Mouse (Mus musculus) limb, embryonic 15.5 days (tissue): Measurements from ENCODE around the gene B4galt4. TPM values are rescaled to one million over a fixed set of nuclear protein-coding genes. Genes with fewer than 3 reads are reported as not detected.
A peak's percentile ranks its signal among the peaks of the same experiment; 100 is the strongest.
"Not testable (repeated sequence)": the region's sequence is repeated elsewhere in the genome, so short reads cannot be mapped to it uniquely, and the experiment has no call there.

Source experiments
- ATAC-seq: fragments of 200-750 bp; cut with Nextera tagmentation; 2 replicates; pipeline ENCODE4 v1.8.0; 2017; ENCODE audit warnings: low read depth, moderate TSS enrichment; ENCODE audit not compliant: insufficient number of reproducible peaks, low FRiP score, low TSS enrichment
- H3K27ac ChIP-seq: fragments of 300-500 bp; sonication (generic); 2 replicates; pipeline ENCODE4 v1.5.1; 2015; ENCODE audit warnings: moderate library complexity, mild to moderate bottlenecking, inconsistent platforms
- H3K27me3 ChIP-seq: fragments of 300-500 bp; sonication (generic); 2 replicates; pipeline ENCODE4 v1.6.1; 2015; ENCODE audit warnings: inconsistent platforms
- H3K36me3 ChIP-seq: fragments of 300-500 bp; sonication (generic); 2 replicates; pipeline ENCODE4 v1.6.1; 2015; ENCODE audit warnings: inconsistent platforms
- H3K4me1 ChIP-seq: fragments of 300-500 bp; sonication (generic); 2 replicates; pipeline ENCODE4 v1.6.1; 2015; ENCODE audit warnings: inconsistent platforms
- H3K4me2 ChIP-seq: fragments of 300-500 bp; sonication (generic); 2 replicates; pipeline ENCODE4 v1.6.1; 2015; ENCODE audit warnings: mild to moderate bottlenecking, inconsistent platforms
- H3K4me3 ChIP-seq: fragments of 300-500 bp; sonication (generic); 2 replicates; pipeline ENCODE4 v1.5.1; 2015; ENCODE audit warnings: mild to moderate bottlenecking, inconsistent platforms
- H3K9ac ChIP-seq: fragments of 300-500 bp; sonication (generic); 2 replicates; pipeline ENCODE4 v1.6.1; 2015; ENCODE audit warnings: inconsistent platforms
- H3K9me3 ChIP-seq: fragments of 300-500 bp; sonication (generic); 2 replicates; pipeline ENCODE4 v1.6.1; 2016; ENCODE audit warnings: inconsistent platforms
- WGBS: fragments of 180-500 bp; shearing (Covaris S2); methylation state at CpG from one replicate; pipeline ENCODE4 v1.1.7; 2015; 5-methylcytosine and 5-hydroxymethylcytosine counted together
- polyA plus RNA-seq: library from polyadenylated mRNA; unstranded; fragments of >200 nt; fragmentation: Nextera tagmentation; extraction: Ambion mirVana; gene quantifications from 2 replicates; pipeline ENCODE4 v1.2.1, GENCODE M21; 2015

Gene B4galt4
- polyA plus RNA-seq, 1 experiment from 2014 or later = 26.4 TPM

DNA sequence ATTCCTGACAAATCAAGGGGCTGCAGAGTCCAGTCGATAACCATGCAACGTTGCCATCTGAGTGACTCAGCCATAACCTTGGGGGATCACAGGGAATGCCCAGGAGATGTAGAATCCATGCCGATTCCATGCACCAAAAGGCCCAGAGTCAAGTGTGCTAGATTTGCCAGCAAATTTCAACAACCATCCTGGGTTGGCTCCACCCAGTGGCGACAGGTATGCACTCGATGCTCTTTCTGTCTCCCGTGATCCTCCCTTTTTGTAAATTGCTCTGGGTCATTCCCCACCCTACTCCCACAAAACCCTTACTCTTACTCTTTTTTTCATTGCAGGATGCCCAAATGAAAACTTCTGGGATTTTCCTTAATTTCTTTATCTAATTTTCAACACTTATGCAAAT is 34.3 kb downstream of the B4galt4 start:
- H3K36me3 ChIP-seq = no peaks in the 10 kb centered on the region
- no peak overlapping the region for H3K27ac ChIP-seq
- no peaks in the 10 kb centered on the region for H3K9me3 ChIP-seq
- no peak overlapping the region for H3K4me2 ChIP-seq
- H3K9ac ChIP-seq = no peak overlapping the region
- 55% methylated on average over 6 of the region's 6 CpGs for WGBS
- H3K4me1 ChIP-seq = peaks cover 12% of the 10 kb centered on the region
- no peak for ATAC-seq
- no peak overlapping the region for H3K4me3 ChIP-seq
- H3K27me3 ChIP-seq = no peaks in the 10 kb centered on the region

DNA sequence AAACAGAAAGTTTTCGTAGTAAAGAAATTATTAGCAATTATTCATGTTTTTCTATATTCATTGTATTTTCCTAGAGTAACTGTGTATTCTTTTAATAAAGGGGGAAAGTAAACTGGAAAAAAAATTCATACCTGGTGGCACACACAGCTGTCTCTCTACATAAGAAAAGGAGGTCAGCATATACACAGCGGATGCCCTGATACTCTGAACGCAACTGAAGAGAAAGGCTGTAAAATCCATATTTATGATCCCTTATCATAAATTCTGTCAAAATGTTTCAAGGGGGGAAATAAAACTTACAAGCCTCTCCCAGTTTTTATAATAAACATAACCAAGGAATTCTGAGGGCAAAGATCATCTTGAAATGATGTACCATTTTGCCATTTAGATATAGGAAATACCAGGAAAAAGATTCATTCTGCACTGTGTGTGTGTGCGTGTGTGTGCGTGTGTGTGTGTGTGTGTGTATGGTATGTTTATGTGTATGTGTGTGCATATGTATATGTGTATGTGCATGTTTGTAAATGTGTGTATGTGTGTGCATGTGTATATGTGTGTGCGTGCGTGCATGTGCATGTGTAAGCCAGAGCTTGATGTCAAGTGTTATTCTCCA is 39.0 kb downstream of the B4galt4 start:
- ATAC-seq = no peak
- Histone ChIP-seq H3K4me3 (no peak overlapping the region), H3K4me2 (no peak overlapping the region), H3K27me3 (no peaks in the 10 kb centered on the region), H3K27ac (no peak overlapping the region), H3K9ac (no peak overlapping the region), H3K9me3 (no peaks in the 10 kb centered on the region), H3K4me1 (no peaks in the 10 kb centered on the region), H3K36me3 (no peaks in the 10 kb centered on the region)
- 92% methylated on average over 7 of the region's 7 CpGs for WGBS

DNA sequence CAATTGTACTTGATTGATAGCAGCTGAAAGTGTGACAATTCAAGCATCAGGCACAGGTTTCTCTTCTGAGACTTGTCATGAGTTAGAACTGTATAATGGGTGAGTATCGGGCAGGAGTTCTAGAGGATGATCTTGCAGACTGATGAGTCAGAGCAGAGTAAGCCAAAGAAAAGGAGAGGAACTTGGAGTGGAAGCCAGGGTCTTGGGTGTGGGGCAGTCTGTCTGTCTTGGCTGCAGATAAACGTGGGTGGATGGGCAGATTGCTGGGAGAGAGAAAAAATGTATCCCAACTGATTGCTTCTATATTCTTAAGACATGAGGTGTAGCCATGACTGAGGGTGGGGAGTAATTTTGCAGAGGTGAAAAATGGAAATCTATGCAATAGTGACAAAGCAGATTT is 39.9 kb downstream of the B4galt4 start:
- Histone ChIP-seq H3K4me1 (no peaks in the 10 kb centered on the region), H3K9me3 (no peaks in the 10 kb centered on the region), H3K36me3 (no peaks in the 10 kb centered on the region), H3K27me3 (no peaks in the 10 kb centered on the region), H3K4me2 (no peak overlapping the region), H3K27ac (no peak overlapping the region), H3K4me3 (no peak overlapping the region), H3K9ac (no peak overlapping the region)
- WGBS = 67% methylated on average over 2 of the region's 2 CpGs
- no peak for ATAC-seq

DNA sequence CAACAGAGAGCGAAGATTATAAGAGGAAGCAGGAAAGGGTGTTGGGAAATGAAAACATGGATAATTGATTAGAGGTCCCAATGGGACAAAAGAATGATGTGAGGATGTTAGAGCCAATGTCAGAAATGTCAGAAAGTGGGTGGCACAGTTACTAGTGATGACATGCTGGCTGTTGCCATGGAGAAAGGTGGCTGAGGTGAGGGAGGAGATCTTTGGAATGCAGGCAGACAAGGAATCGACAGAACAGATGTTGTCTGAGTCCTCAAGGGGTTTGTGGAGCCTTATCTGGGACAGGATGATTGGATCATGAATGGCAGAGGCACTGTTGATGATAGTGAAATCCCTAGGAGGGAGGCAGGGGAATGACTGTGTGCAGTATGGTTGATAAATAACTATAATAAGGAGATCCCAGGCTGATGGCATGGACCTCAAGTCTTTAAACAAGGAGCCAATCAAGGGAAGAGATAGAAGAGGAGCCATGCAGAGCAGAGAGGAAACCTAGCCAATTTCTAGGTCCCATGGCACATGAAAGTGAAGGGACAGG is 40.5 kb downstream of the B4galt4 start:
- no peaks in the 10 kb centered on the region for H3K4me1 ChIP-seq
- no peaks in the 10 kb centered on the region for H3K27me3 ChIP-seq
- H3K9ac ChIP-seq = no peak overlapping the region
- no peaks in the 10 kb centered on the region for H3K9me3 ChIP-seq
- H3K27ac ChIP-seq = no peak overlapping the region
- H3K36me3 ChIP-seq = no peaks in the 10 kb centered on the region
- no peak overlapping the region for H3K4me3 ChIP-seq
- 56% methylated on average over 2 of the region's 2 CpGs for WGBS
- H3K4me2 ChIP-seq = no peak overlapping the region
- no peak for ATAC-seq

DNA sequence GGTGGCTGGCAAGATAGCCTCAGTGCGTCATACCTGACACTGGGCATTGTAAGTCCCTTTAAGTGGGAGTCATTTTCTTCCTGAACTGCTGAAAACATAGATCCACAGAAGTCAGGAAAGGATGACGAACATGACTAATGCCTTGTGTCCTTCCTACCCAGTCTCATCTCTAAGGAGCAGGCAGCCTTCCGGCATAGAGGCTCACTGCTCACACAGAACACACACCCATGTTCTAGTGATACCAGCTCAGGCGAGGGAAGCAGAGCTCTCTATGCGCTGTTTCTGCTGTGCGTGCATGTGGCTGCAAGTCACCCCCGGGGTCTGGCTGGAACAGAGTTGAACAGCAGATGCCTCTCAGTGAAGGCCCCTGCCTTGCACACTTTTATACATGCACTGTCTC is 43.2 kb downstream of the B4galt4 start:
- Histone ChIP-seq H3K4me3 (no peak overlapping the region), H3K27me3 (no peaks in the 10 kb centered on the region), H3K4me2 (no peak overlapping the region), H3K36me3 (no peaks in the 10 kb centered on the region), H3K27ac (no peak overlapping the region), H3K9me3 (no peaks in the 10 kb centered on the region), H3K9ac (no peak overlapping the region), H3K4me1 (no peaks in the 10 kb centered on the region)
- WGBS = 71% methylated on average over 7 of the region's 7 CpGs
- ATAC-seq = no peak

DNA sequence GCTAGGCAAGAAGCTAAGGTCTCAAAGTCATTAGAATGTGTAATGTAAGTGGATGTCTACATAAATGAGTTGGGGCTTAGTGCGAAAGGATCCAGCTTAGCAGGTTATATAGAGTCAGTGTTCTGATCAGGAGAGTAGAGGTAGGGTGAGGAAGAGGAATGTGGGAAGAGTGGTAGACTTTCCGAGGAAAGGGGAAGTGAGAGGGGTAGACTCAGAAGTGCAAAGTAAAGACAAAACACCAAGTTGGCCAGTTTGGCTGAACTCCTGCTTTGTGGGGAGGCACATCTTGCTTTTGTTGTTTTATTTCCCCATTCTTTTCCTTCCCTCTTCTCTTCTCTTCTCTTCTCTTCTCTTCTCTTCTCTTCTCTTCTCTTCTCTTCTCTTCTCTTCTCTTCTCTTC is 47.0 kb downstream of the B4galt4 start:
- Histone ChIP-seq H3K9ac (no peak overlapping the region), H3K27me3 (no peaks in the 10 kb centered on the region), H3K4me3 (no peak overlapping the region), H3K9me3 (no peaks in the 10 kb centered on the region), H3K4me2 (no peak overlapping the region), H3K36me3 (no peaks in the 10 kb centered on the region), H3K27ac (no peak overlapping the region), H3K4me1 (no peaks in the 10 kb centered on the region)
- no peak for ATAC-seq
- 78% methylated on average over 2 of the region's 2 CpGs for WGBS

DNA sequence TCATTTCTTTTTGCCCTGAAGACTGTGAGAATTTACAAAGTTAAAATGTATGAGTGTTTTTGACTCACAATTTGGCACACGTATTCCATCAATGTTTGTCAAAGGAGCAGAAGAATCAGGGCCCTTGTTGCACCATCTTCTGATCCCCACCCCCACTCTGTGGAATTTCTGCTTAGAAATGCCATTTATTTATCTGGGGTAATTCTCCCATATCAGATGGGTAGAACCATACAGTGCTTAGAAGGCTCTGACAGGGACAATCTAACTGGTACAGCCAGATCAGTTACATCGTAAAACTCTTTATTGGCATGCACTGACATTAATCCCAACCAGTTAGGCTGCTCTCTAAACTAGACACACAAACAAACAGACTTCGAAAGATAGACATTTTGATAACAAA is 47.9 kb downstream of the B4galt4 start:
- Histone ChIP-seq H3K4me2 (no peak overlapping the region), H3K36me3 (no peaks in the 10 kb centered on the region), H3K27ac (no peak overlapping the region), H3K9ac (no peak overlapping the region), H3K4me3 (no peak overlapping the region), H3K27me3 (no peaks in the 10 kb centered on the region), H3K9me3 (no peaks in the 10 kb centered on the region), H3K4me1 (no peaks in the 10 kb centered on the region)
- 61% methylated on average over 3 of the region's 3 CpGs for WGBS
- 0 out of 2 replicates have a peak, but pooled peaks have one; percentile 44 for ATAC-seq

DNA sequence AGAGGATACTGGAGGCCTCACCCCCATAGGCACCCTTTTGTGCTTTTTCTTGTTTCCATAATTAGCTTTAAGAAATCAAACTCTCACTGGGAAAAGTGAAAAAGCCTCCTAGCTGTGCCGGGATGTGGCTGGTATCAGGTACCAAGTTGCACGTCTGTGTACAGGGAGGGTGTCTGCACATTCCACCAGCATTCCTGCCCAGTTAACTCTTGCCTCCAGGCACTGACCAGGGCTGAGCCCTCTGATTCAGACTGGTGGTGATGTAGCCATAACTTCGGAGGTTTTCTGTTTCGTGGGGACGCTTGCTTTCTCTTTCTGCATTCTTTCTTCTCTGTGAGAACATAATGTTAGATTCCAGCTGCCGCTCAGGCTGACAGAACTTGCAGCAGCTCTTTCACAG is 51.1 kb downstream of the B4galt4 start:
- WGBS = 29% methylated on average over 6 of the region's 6 CpGs
- H3K4me3 ChIP-seq = no peak overlapping the region
- no peaks in the 10 kb centered on the region for H3K27me3 ChIP-seq
- H3K4me2 ChIP-seq = no peak overlapping the region
- H3K4me1 ChIP-seq = no peaks in the 10 kb centered on the region
- no peak for ATAC-seq
- no peaks in the 10 kb centered on the region for H3K9me3 ChIP-seq
- no peak overlapping the region for H3K9ac ChIP-seq
- H3K27ac ChIP-seq = no peak overlapping the region
- H3K36me3 ChIP-seq = no peaks in the 10 kb centered on the region

DNA sequence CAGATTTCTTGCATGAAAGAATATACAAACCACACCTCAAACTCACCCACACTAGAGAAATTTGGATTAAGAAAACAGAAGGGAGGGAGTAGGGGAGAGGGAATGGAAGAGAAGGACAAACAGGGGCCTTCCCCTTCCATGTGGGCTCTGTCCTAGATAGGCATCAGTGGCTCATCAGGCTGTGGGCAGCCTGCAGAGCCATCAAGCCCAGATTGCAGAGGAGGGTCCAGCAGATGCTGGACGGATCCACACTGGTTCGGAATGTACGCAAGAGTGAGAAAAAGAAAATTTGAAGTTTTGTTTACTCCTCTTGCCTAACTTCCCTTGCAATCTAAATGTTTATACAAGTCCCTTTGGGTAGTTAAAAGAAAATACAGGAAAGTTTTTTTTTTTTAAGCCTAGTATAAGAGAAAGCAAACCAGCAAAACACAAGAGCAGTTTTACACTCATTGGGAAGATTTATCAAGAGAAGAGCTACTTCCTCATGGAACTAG is 56.9 kb downstream of the B4galt4 start:
- 68% methylated on average over 3 of the region's 3 CpGs for WGBS
- no peaks in the 10 kb centered on the region for H3K36me3 ChIP-seq
- no peak overlapping the region for H3K4me2 ChIP-seq
- no peak for ATAC-seq
- H3K9me3 ChIP-seq = no peaks in the 10 kb centered on the region
- no peak overlapping the region for H3K9ac ChIP-seq
- no peak overlapping the region for H3K27ac ChIP-seq
- H3K27me3 ChIP-seq = no peaks in the 10 kb centered on the region
- peaks cover 2% of the 10 kb centered on the region; the same call in 1 of the 2 replicates for H3K4me1 ChIP-seq
- no peak overlapping the region for H3K4me3 ChIP-seq

DNA sequence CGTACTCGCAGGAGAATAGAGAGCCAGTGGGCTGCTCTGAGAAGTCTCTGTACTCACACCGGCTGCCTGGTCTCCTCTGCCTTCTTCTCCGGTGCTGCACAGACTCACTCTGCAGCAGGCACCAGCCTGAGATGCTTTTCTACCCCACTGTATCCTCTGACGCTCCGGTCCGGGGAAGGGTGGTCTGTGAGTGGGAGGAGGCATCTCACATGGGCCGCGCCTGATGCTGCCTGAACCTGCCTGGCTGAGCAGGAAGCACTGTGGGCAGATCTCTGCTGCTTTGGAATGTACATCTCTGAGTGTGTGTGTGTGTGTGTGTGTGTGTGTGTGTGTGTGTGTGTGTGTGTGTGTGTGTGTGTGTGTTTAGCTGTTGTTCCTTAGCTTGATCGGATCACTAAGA is 58.0 kb downstream of the B4galt4 start, which contains the start of gene Upk1b:
Gene Upk1b (minus strand): TSS at position 238 of the 400 bp plus-strand sequence.
- peaks cover 2% of the 10 kb centered on the region; the same call in 1 of the 2 replicates for H3K4me1 ChIP-seq
- H3K27ac ChIP-seq = no peak within 1 kb of the TSS
- H3K4me3 ChIP-seq = no peak within 1 kb of the TSS
- no peaks in the 10 kb centered on the region for H3K36me3 ChIP-seq
- 27% methylated on average over 10 of the region's 10 CpGs for WGBS
- H3K27me3 ChIP-seq = no peaks in the 10 kb centered on the region
- H3K9me3 ChIP-seq = no peaks in the 10 kb centered on the region
- H3K4me2 ChIP-seq = no peak within 1 kb of the TSS
- ATAC-seq = no peak
- no peak within 1 kb of the TSS for H3K9ac ChIP-seq

DNA sequence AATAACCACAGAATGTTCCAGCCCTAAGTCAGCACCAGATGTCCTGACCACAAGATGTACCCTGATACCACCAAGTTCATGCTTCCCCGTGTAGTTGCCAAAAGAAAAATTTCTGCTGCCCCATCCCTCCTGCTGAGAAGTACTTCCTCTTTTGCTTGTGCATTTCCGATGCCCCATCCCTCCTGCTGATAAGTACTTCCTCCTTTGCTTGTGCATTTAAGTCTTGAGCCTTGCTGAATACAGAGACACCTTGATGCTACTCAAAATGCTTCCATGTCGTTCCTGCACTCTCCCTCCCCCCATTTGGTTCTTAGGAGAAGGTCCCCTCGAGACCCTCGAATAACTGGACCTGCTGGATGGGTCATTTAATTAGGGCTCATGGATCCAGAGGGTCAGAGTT is 65.7 kb downstream of the B4galt4 start:
- H3K36me3 ChIP-seq, H3K27me3 ChIP-seq, H3K4me3 ChIP-seq, H3K9ac ChIP-seq, H3K4me2 ChIP-seq, H3K4me1 ChIP-seq, H3K27ac ChIP-seq, ATAC-seq, H3K9me3 ChIP-seq: not testable (repeated sequence)
- WGBS = 82% methylated on average over 5 of the region's 5 CpGs

DNA sequence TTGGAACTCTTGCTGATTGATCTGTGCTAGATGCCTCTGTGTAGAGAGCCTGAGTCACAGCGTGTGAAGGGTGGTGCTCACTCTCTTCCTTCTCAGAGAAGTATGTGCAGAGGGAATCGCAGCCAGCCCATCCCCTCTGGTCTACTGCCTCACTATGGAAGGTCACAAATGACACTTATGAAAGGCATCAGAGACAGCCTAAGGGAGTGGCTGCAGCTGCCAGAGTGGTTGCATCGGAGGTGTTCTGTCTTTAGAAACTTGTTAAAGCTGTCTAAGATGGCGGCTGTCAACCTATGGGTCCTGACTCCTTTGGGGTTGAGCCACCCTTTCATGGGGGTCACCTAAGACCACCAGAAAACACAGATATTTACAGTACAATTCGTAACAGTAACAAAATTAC is 68.1 kb downstream of the B4galt4 start:
- Histone ChIP-seq H3K9me3 (no peaks in the 10 kb centered on the region), H3K4me3 (no peak overlapping the region), H3K9ac (no peak overlapping the region), H3K27me3 (no peaks in the 10 kb centered on the region), H3K27ac (no peak overlapping the region), H3K4me2 (no peak overlapping the region), H3K4me1 (no peaks in the 10 kb centered on the region), H3K36me3 (no peaks in the 10 kb centered on the region)
- 75% methylated on average over 5 of the region's 5 CpGs for WGBS
- ATAC-seq = no peak
